Mouse (Mus musculus) lung, adult 2 months (tissue): ENCODE data around the gene Apoc4.

Experiments
- CTCF ChIP-seq: fragments of 200-500 bp; IDR thresholded peaks from 2 replicates; pipeline ENCODE4 v1.5.1; 2011; ENCODE audit warnings: mild to moderate bottlenecking, low read length, control low read depth; ENCODE audit not compliant: insufficient read depth
- POLR2A ChIP-seq: fragments of 200-500 bp; IDR thresholded peaks from 2 replicates; pipeline ENCODE4 v1.6.1; 2011; ENCODE audit warnings: low read depth, mild to moderate bottlenecking, control low read depth, low read length, borderline replicate concordance; ENCODE audit errors: extremely low read depth

DNA sequence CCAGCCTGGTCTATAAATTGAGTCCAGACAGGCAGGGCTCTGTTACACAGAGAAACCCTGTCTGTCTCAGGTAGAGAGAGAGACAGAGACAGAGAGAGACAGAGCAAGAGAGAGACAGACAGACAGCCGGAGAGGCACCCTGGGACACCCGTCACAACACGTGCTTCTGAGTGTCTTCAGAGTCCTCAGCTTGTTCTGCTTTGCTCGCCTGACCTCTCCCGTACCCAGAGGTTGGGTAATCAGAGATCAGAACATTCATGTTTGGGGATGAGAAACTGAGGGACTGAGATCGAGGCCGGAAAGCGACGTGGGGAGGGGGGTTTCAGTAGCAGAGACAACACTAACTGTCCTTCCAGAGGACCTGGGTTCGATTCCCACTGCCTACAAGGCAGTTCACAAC, 5.5 kb downstream of the Apoc4 start:
- TF ChIP-seq CTCF (no peak), POLR2A (no peak)
